Mouse (Mus musculus): Measurements from ENCODE around the gene Svep1. TPM values are rescaled to one million over a fixed set of nuclear protein-coding genes. Genes with fewer than 3 reads are reported as not detected.

Svep1 gene
- polyA plus RNA-seq, 1 experiment from 2014 or later, result 1.6 TPM

DNA sequence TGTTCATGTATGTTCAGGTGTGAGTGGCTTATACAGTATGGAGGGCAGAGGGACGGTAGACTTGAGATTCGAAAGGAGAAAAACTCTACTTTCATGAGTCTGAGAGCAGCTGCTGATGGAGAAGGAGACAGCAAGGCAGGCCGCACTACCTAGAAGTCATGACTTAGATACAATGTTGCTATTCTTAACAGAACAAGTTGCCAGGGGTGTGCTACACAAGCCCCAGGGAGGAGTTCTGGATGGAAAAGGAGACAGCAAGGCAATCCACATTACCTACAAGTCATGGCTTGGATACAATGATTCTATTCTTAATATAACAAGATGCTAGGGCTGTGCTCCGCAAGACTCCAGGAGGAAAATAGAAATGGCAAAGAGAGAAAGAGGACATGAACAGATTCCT, 129.1 kb downstream of the Svep1 start:
- no peak overlapping the region for H3K27ac ChIP-seq (replicated peaks; ENCODE audit: low read depth, low read length)
- WGBS, result 100% methylated on average over 4 of the region's 4 CpGs

DNA sequence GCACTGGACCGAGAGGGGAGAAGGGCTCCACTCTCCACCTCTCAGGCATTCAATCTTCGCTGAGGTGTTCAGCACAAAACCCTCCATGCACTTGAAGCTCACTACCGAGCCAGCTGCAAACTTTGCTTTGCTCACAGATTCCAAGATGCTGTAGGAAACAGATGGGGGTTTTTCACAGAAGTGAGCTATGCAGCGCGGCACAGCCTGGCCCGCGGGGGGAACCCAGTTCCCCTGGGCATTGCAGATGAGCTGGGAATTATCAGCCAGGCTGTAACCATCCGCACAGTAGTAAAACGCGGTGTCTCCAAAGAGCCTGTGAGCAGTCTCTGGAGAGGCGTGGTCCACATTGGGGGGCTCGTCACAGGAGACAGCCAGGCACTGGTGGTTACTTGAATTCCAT, 133.8 kb downstream of the Svep1 start:
- no peaks in the 10 kb centered on the region for H3K36me3 ChIP-seq (ENCODE audit: control insufficient read depth, insufficient read depth, low read length)
- no peak overlapping the region for H3K4me3 ChIP-seq (ENCODE audit: low read depth, low read length)
- H3K27ac ChIP-seq (replicated peaks; ENCODE audit: low read depth, low read length), result no peak overlapping the region
- no peaks in the 10 kb centered on the region for H3K27me3 ChIP-seq (ENCODE audit: control insufficient read depth, insufficient read depth, low read length)
- no peak overlapping the region for H3K9ac ChIP-seq (ENCODE audit: low read length)
- ATAC-seq (ENCODE audit: insufficient number of reproducible peaks, low FRiP score, low TSS enrichment, low read depth) (no peak), DNase-seq (ENCODE audit: low spot score) (no peak)
- no peaks in the 10 kb centered on the region for H3K9me3 ChIP-seq (ENCODE audit: control insufficient read depth, low read length)
- WGBS, result 81% methylated on average over 12 of the region's 12 CpGs
- H3K4me2 ChIP-seq (ENCODE audit: low read depth, severe bottlenecking), result no peak overlapping the region
- no peaks in the 10 kb centered on the region for H3K4me1 ChIP-seq (ENCODE audit: control insufficient read depth, insufficient read depth, low read length)

More for the DNA sequence above, 129.1 kb downstream of the Svep1 start:
- Histone ChIP-seq H3K27me3 (ENCODE audit: control insufficient read depth, insufficient read depth, low read length) (no peaks in the 10 kb centered on the region), H3K36me3 (ENCODE audit: control insufficient read depth, insufficient read depth, low read length) (no peaks in the 10 kb centered on the region), H3K9ac (ENCODE audit: low read length) (no peak overlapping the region), H3K4me1 (ENCODE audit: control insufficient read depth, insufficient read depth, low read length) (no peaks in the 10 kb centered on the region), H3K4me2 (ENCODE audit: low read depth, severe bottlenecking) (no peak overlapping the region), H3K9me3 (ENCODE audit: control insufficient read depth, low read length) (no peaks in the 10 kb centered on the region), H3K4me3 (ENCODE audit: low read depth, low read length) (no peak overlapping the region)
- ATAC-seq (ENCODE audit: insufficient number of reproducible peaks, low FRiP score, low TSS enrichment, low read depth) (no peak), DNase-seq (ENCODE audit: low spot score) (no peak)

DNA sequence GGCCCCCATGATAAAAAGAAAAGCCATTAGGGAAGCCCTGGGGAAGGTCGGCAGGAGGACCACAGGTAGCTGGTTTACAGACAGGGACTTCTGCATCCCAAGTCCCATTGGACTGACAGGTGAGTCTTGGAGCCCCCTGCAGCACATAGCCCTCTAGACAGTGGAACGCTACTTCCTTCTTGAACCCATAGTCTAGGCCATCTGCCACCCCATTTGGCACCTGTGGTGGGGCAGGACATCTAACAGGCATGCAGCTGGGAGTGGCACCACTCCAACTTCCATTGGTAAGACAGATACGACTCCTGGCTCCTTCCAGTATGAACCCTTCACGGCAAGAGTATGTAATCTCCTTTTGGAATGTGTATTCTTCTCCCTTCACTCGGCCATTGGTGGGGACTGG, 137.8 kb downstream of the Svep1 start:
- no peak overlapping the region for H3K9ac ChIP-seq (ENCODE audit: low read length)
- DNase-seq (ENCODE audit: low spot score) (no peak), ATAC-seq (ENCODE audit: insufficient number of reproducible peaks, low FRiP score, low TSS enrichment, low read depth) (no peak)
- H3K9me3 ChIP-seq (ENCODE audit: control insufficient read depth, low read length), result no peaks in the 10 kb centered on the region
- H3K4me3 ChIP-seq (ENCODE audit: low read depth, low read length), result no peak overlapping the region
- H3K27ac ChIP-seq (replicated peaks; ENCODE audit: low read depth, low read length), result no peak overlapping the region
- H3K36me3 ChIP-seq (ENCODE audit: control insufficient read depth, insufficient read depth, low read length), result no peaks in the 10 kb centered on the region
- H3K4me1 ChIP-seq (ENCODE audit: control insufficient read depth, insufficient read depth, low read length), result no peaks in the 10 kb centered on the region
- WGBS, result 89% methylated on average over 5 of the region's 5 CpGs
- H3K4me2 ChIP-seq (ENCODE audit: low read depth, severe bottlenecking), result no peak overlapping the region
- no peaks in the 10 kb centered on the region for H3K27me3 ChIP-seq (ENCODE audit: control insufficient read depth, insufficient read depth, low read length)

DNA sequence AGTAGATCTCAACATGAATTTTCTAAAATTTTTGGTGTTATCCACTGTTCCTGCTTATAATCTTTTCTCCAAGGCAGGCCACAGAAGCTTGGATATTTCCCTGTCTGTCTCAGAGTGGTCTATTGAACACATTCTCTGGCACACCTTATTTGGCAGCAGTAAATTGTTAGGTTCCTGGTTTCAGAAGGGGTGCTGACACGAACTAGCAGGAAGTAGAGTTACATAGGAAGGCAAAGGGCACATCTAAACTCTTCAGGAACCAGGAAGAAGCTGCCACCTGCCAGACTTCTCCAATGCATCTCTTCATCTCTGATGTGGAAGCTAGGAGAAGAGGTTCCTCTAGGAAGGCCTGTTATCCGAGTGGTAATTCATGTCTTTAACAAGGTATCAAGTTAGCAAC, 141.9 kb downstream of the Svep1 start:
- DNase-seq (ENCODE audit: low spot score) (no peak), ATAC-seq (ENCODE audit: insufficient number of reproducible peaks, low FRiP score, low TSS enrichment, low read depth) (no peak)
- Histone ChIP-seq H3K27me3 (ENCODE audit: control insufficient read depth, insufficient read depth, low read length) (no peaks in the 10 kb centered on the region), H3K9ac (ENCODE audit: low read length) (no peak overlapping the region), H3K4me1 (ENCODE audit: control insufficient read depth, insufficient read depth, low read length) (no peaks in the 10 kb centered on the region), H3K4me3 (ENCODE audit: low read depth, low read length) (no peak overlapping the region), H3K36me3 (ENCODE audit: control insufficient read depth, insufficient read depth, low read length) (no peaks in the 10 kb centered on the region), H3K9me3 (ENCODE audit: control insufficient read depth, low read length) (no peaks in the 10 kb centered on the region), H3K27ac (replicated peaks; ENCODE audit: low read depth, low read length) (no peak overlapping the region), H3K4me2 (ENCODE audit: low read depth, severe bottlenecking) (no peak overlapping the region)
- WGBS, result 69% methylated on average over 2 of the region's 2 CpGs

DNA sequence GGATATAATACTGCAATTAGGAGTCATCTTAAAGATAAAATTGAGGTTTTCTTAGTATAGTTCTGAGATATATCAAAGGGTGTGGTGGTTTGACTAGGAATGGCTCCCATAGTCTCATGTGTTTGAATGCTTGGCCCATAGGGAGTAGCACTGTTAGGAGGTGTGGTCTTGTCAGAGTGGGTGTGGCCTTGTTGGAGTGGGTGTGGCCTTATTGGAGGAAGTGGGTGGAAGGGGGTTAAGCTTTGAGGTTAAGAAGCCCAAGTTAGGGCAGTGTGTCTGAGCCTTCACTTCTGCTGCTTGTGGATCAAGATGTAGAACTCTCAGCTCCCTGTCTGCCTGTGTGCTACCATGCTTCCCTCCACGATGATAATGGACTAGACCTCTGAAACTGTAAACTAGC, 143.7 kb downstream of the Svep1 start:
- ATAC-seq (ENCODE audit: insufficient number of reproducible peaks, low FRiP score, low TSS enrichment, low read depth), result no peak
- Histone ChIP-seq H3K4me2 (ENCODE audit: low read depth, severe bottlenecking) (no peak overlapping the region), H3K27me3 (ENCODE audit: control insufficient read depth, insufficient read depth, low read length) (no peaks in the 10 kb centered on the region), H3K36me3 (ENCODE audit: control insufficient read depth, insufficient read depth, low read length) (no peaks in the 10 kb centered on the region), H3K9me3 (ENCODE audit: control insufficient read depth, low read length) (no peaks in the 10 kb centered on the region), H3K9ac (ENCODE audit: low read length) (no peak overlapping the region), H3K4me1 (ENCODE audit: control insufficient read depth, insufficient read depth, low read length) (no peaks in the 10 kb centered on the region), H3K27ac (replicated peaks; ENCODE audit: low read depth, low read length) (no peak overlapping the region), H3K4me3 (ENCODE audit: low read depth, low read length) (no peak overlapping the region)
- 96% methylated on average over 1 of the region's 1 CpGs for WGBS
- DNase-seq (ENCODE audit: low spot score), result no peak

DNA sequence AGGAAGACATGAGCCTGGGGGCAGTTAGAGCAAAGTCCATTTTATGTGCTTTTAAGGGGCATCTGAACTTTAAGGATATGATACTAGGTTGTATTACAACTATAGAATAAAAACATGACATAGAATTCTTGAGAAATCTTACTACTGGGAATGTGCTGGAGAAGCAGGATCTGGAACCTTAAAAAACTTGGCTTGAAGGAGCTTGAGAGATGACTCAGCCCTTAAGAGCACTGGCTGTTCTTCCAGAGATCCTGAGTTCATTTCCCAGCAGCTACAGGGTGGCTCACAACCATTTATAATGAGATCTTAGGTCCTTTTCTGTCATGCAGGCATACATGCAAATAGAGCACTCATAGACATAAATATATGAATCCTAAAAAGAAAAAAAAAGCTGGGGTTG, 151.0 kb downstream of the Svep1 start:
- Histone ChIP-seq H3K4me3 (ENCODE audit: low read depth, low read length) (no peak overlapping the region), H3K4me2 (ENCODE audit: low read depth, severe bottlenecking) (no peak overlapping the region), H3K9me3 (ENCODE audit: control insufficient read depth, low read length) (no peaks in the 10 kb centered on the region), H3K9ac (ENCODE audit: low read length) (no peak overlapping the region), H3K27ac (replicated peaks; ENCODE audit: low read depth, low read length) (no peak overlapping the region), H3K36me3 (ENCODE audit: control insufficient read depth, insufficient read depth, low read length) (no peaks in the 10 kb centered on the region), H3K4me1 (ENCODE audit: control insufficient read depth, insufficient read depth, low read length) (no peaks in the 10 kb centered on the region), H3K27me3 (ENCODE audit: control insufficient read depth, insufficient read depth, low read length) (no peaks in the 10 kb centered on the region)
- ATAC-seq (ENCODE audit: insufficient number of reproducible peaks, low FRiP score, low TSS enrichment, low read depth), result no peak
- no peak for DNase-seq (ENCODE audit: low spot score)

DNA sequence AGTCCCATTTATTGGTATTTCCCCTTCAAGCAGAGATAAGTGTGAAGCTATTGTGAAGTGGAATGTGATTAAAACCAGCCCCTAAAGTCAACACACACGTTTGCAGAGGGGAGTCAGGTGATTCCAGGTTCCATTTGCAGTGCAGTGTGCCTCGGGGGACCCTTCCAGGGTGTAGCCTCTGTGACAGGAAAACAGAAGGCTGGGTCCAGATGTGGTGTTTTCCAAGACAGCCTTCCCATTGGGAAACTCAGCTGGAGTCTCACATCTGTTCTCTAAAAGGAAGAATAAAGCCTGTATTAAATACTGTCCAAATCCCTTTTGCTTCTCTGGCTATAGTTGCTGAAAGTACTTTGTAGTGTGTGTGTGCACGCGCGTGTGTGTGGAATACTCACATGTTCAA, 152.2 kb downstream of the Svep1 start:
- Histone ChIP-seq H3K4me2 (ENCODE audit: low read depth, severe bottlenecking) (no peak overlapping the region), H3K4me3 (ENCODE audit: low read depth, low read length) (no peak overlapping the region), H3K27ac (replicated peaks; ENCODE audit: low read depth, low read length) (no peak overlapping the region), H3K27me3 (ENCODE audit: control insufficient read depth, insufficient read depth, low read length) (no peaks in the 10 kb centered on the region), H3K4me1 (ENCODE audit: control insufficient read depth, insufficient read depth, low read length) (no peaks in the 10 kb centered on the region), H3K9ac (ENCODE audit: low read length) (no peak overlapping the region), H3K9me3 (ENCODE audit: control insufficient read depth, low read length) (no peaks in the 10 kb centered on the region), H3K36me3 (ENCODE audit: control insufficient read depth, insufficient read depth, low read length) (no peaks in the 10 kb centered on the region)
- ATAC-seq (ENCODE audit: insufficient number of reproducible peaks, low FRiP score, low TSS enrichment, low read depth) (no peak), DNase-seq (ENCODE audit: low spot score) (no peak)
- WGBS, result 68% methylated on average over 5 of the region's 5 CpGs

DNA sequence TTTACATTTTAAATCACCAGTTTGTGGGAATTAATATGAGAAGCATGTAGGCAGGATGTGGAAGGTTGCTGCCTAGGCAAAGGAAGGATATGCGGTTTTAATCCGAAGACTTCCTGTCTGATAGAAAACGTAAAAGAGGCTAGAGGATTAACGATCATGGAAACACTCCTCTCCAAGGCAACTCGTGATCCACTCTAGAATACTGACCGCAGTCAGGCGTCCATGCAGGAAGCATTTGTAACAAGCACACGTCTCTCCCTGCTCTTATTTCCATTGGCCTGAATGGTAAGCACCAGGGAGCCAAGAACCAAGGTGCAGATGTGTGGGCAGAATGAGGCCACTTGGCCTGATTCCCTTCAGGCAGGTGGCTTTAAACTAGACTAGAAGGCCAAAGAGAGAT, 155.9 kb downstream of the Svep1 start:
- no peaks in the 10 kb centered on the region for H3K4me1 ChIP-seq (ENCODE audit: control insufficient read depth, insufficient read depth, low read length)
- WGBS, result 71% methylated on average over 8 of the region's 8 CpGs
- no peak overlapping the region for H3K27ac ChIP-seq (replicated peaks; ENCODE audit: low read depth, low read length)

DNA sequence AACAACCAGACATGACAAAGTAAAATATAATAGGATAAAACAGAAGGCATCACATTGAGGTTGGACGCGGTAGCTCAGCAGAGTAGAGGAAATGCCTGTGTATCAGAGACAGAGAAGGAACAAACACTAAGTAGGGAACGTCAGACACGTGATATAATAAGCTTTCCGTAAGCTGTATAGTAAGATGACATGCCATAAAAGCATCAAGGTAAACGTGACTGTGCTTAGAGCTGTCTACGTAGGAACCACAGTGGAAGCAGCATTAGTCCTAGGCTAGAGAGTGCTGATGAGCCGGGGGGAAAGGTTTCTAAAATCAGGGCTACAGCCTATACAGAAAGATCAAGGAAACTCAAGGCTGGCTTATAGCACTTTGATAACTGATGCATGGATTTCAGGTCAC, 156.4 kb downstream of the Svep1 start:
- DNase-seq (ENCODE audit: low spot score) (no peak), ATAC-seq (ENCODE audit: insufficient number of reproducible peaks, low FRiP score, low TSS enrichment, low read depth) (no peak)
- WGBS, result 92% methylated on average over 8 of the region's 8 CpGs
- no peaks in the 10 kb centered on the region for H3K9me3 ChIP-seq (ENCODE audit: control insufficient read depth, low read length)
- no peak overlapping the region for H3K9ac ChIP-seq (ENCODE audit: low read length)
- no peaks in the 10 kb centered on the region for H3K4me1 ChIP-seq (ENCODE audit: control insufficient read depth, insufficient read depth, low read length)
- H3K27ac ChIP-seq (replicated peaks; ENCODE audit: low read depth, low read length), result no peak overlapping the region
- no peaks in the 10 kb centered on the region for H3K27me3 ChIP-seq (ENCODE audit: control insufficient read depth, insufficient read depth, low read length)
- no peak overlapping the region for H3K4me3 ChIP-seq (ENCODE audit: low read depth, low read length)
- H3K4me2 ChIP-seq (ENCODE audit: low read depth, severe bottlenecking), result no peak overlapping the region
- H3K36me3 ChIP-seq (ENCODE audit: control insufficient read depth, insufficient read depth, low read length), result no peaks in the 10 kb centered on the region

More for the DNA sequence above, 155.9 kb downstream of the Svep1 start:
- ATAC-seq (ENCODE audit: insufficient number of reproducible peaks, low FRiP score, low TSS enrichment, low read depth), result no peak
- Histone ChIP-seq H3K4me3 (ENCODE audit: low read depth, low read length) (no peak overlapping the region), H3K27me3 (ENCODE audit: control insufficient read depth, insufficient read depth, low read length) (no peaks in the 10 kb centered on the region), H3K9me3 (ENCODE audit: control insufficient read depth, low read length) (no peaks in the 10 kb centered on the region), H3K36me3 (ENCODE audit: control insufficient read depth, insufficient read depth, low read length) (no peaks in the 10 kb centered on the region), H3K9ac (ENCODE audit: low read length) (no peak overlapping the region), H3K4me2 (ENCODE audit: low read depth, severe bottlenecking) (no peak overlapping the region)
- no peak for DNase-seq (ENCODE audit: low spot score)
